Mouse (Mus musculus) small intestine, adult 2 months (tissue): ENCODE results near the gene Cd28.

ENCODE experiments used
- CTCF ChIP-seq: fragments of 200-500 bp; IDR thresholded peaks from 2 replicates; pipeline ENCODE4 v1.5.1; 2012; ENCODE audit warnings: low read depth, mild to moderate bottlenecking, control low read depth, inconsistent platforms, low read length, moderate library complexity, mixed read lengths; ENCODE audit not compliant: insufficient replicate concordance, insufficient read length; ENCODE audit errors: extremely low read depth
- POLR2A ChIP-seq: fragments of 200-500 bp; IDR thresholded peaks from 2 replicates; pipeline ENCODE4 v1.6.1; 2012; ENCODE audit warnings: low read depth, mild to moderate bottlenecking, control low read depth, inconsistent platforms, low read length, moderate library complexity

- TF ChIP-seq POLR2A (no peak), CTCF (no peak)
These were observed 103.4 kb downstream of the Cd28 start for GRCm38 (mm10) chr1:60819993-60820392.
